Mouse (Mus musculus) heart, postnatal 10 days (tissue): Measurements from ENCODE around the gene Clspn. TPM values are rescaled to one million over a fixed set of nuclear protein-coding genes. Genes with fewer than 3 reads are reported as not detected.
A peak's percentile ranks its signal among the peaks of the same experiment; 100 is the strongest.
"Not testable (repeated sequence)": the region's sequence is repeated elsewhere in the genome, so short reads cannot be mapped to it uniquely, and the experiment has no call there.

ENCODE experiments used
- DNase-seq, 2 experiments: peaks; one replicate each; pipeline ENCODE4 v3.0.0; 2021
- intact Hi-C: fragments of 180-260 bp; cut with DNase I; formaldehyde crosslinking; loops from one replicate; pipeline ENCODE4 v1.15.1; 2025
- total RNA-seq, 2 experiments: library from RNA; stranded (reverse); gene quantifications; 2 replicates each; pipeline ENCODE4 v1.2.3; 2021

Clspn gene
- total RNA-seq: 1 to 10 TPM; 5.9 to 8.2 TPM

DNA sequence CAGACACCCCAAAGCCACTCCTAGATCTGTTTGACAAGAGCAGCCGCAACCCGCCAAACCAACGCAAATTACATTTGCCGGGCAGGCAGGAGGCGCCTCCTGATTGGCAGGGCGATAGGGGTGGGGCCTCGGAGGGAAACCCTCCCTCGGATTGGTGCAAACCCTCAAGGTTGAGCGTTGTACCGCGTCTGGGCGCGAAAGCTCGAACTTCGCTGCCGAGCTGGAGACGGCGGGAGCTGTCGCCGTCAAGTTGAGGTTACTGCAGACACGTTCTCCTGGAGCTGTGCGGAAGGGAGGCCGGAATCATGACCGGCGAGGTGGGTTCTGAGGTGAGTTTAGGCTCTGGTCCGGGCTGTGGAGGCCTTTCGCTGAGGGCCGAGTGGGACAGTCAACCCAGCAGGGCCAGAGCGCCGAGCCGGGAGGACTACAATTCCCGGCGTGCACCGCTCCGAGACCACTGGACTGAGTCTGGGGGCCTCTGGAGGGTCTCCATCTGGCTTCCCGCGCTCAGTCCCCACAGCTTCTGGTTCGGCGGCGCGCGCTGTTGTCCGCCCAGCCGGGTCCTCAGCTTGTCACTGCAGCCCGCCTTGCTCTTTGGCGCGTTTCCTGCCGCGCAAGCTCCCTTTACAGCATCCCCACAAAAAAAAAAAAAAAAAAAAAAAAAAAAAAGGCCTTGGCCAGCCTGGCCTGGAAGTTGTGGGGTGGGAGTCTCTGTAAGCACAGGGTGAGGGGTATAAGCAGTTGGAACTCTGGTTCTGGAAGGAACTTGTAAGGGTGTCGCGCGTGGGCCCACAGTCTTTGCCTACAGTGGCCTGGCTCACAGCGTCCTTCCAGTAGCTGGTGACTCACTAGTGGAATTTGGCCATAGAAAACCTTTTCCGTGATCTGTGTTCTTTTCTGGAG lies at the start of gene Clspn:
Gene Clspn, plus strand, starts transcription at position 127 of the 903 bp plus-strand sequence.
- DNase-seq: peak; percentile 92
- intact Hi-C loops: loop anchor here (10.0 kb wide), 2 partner anchors 448 to 688 kb away; partner anchors contain the start of gene Smim12

DNA sequence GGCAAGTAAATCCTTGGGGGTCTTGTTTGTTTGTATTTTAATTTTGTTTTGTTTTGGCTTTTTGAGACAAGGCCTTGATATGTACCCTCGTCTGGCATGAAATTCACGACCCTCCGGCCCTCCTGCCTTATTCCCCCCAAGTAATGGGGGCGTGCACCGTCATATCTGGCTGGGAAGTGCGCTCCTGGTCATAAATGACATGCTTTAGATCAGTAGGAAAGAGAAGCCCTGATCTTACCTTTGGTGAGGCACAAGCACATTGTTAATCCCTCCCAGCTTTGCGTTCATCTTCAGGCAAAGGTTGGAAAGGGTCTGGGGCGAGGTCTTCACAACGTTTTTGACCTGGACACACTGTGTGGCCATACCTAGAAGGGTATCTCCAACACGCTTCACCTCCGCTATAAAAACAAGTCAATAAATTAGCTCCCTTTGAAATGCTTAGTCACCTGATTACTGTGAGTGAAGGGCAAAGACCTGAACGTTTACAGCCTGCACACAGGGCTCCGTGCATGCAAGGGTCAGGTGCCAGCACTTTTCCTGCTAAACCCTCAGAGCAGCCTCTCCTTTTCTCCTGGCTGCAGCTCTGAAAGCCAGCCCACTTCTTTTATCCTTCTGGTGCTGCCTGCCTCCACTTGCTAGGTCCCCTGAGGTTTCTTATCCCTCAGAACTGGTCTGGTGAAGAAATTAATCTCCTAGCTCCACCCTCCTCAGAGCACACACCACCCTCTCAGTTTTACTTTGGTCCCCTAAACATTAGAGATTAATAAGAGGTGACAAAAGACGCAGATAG lies 48.4 kb upstream of the Clspn start:
- intact Hi-C loops: no loop called here
- no peak for DNase-seq

DNA sequence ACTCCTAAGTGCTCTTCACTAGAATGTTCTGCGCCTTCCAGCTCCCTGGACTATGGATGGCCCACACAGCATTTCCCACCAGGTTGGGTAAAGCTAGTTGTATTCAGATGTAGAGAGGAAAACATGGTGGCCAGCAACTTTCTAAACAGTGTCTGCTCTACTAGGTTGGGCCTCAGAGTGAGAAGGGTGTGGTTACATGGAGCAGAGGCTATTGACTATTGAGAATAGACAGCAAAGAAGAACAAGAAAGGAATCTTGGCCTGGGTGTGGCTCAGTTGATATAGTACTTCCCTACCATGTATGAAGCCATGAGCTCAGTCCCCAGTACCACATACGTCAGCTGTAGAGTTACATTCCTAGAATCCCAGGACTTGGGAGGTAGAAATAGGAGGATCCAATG lies 47.7 kb upstream of the Clspn start:
- intact Hi-C loops: no loop called here
- no peak for DNase-seq

DNA sequence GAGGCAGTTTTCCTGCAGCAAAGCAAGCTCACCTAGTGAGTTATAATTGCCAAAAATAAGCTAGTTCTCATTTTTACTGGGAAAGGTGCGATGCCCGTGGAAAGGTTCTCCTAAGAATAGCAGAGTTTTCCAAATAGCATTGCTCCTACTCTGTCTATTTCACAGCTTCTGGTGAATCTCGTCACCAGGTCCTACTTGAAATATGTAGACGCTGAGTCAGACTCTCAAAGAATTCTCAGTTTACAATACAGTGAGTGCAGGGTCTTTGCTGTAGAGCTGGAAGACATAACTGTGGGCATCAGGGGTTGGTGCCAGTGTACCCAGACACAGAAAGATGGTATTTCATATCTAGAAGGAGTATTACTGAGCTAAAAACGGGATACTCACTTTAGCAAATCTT lies 45.7 kb upstream of the Clspn start:
- DNase-seq: no peak
- intact Hi-C loops: no loop called here

DNA sequence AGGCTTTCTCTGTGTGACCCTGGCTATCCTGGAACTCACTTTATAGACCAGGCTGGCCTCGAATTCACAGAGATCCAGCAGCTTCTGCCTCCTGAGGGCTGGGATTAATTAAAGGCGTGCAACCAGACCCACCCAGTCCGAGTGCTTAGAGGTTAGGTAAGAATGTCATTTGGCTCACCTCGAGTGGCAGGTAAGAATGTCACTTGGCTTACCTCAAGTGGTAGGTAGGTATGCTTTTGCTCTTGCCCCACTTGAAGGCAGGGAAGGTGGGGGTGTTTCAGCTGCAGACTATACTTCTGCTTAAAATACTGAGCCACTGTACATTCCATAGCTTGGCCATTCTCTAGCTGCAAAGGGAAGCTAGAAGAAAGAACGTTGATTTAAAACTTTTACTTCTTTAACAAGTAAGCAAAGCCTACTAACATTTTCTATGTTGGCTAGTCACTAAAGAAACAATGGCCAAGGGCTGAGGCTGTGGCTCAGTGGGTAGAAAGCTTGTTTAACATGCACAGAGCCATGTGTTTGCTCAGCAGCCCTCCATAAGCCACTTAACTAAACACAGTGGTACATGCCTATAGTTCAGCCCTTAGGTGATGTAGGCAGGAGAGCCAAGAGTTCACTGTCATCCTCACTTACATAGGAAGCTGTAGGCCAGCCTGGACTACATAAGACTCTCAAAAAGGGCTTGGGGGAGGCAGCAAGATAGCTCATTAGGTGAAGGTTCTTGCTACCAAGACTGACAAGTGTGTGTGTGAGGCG lies 44.2 kb upstream of the Clspn start:
- intact Hi-C loops: no loop called here
- DNase-seq: no peak

DNA sequence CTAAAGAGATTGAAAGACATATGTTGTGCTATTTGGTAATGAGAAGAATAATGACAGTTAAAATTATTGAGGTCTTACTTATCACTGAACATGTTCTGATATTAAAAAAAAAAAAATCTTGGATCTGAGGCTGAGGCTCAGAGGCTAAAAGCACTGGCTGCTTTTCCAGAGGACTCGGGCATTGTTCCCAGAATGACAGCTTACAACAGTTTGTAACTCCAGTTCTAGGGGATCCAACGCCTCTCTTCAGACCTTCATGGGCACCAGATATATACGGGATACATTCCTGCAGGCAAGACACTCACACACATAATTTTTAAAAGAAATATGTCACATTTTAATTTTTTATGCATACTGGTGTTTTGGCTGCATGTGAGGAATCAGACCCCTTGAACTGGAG lies 30.6 kb upstream of the Clspn start:
- peak; percentile 47 to 53 for DNase-seq
- intact Hi-C loops: no loop called here

DNA sequence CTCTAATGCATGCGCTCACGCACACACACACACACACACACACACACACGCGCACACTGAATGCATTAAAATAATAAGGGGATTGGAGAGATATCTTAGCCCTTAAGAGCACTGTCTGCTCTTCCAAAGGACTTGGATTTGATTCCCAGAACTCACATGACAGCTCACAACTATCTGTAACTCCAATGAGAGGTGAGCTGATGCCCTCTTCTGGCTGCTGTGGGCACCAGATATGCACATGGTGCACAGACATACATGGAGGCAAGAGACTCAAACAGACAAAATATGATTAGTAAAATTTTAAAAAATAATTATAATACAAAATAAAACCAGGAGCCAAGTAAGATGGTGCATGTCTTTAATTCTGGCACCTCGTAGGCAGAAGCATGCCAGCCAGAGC lies 29.9 kb upstream of the Clspn start:
- DNase-seq: no peak
- intact Hi-C loops: no loop called here

DNA sequence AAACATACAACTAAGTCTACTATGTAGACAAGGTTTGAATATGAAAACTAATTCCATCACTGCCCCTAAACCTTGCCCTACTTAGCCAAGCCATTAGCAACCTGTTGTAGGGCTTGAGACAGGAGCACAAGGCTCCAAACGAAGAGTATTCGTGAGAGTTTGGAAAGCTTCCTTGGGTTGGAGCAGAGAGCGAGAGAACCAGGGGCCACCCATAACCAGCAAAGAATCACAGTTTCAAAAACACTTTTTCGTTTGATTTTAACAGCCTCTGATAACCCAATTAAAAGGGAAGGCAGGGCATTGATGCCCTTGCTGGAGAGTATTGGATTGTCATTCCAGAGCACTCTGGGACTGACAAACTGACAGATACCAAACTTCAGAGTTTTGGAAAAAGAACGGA lies 24.4 kb upstream of the Clspn start:
- no peak for DNase-seq
- intact Hi-C loops: no loop called here

DNA sequence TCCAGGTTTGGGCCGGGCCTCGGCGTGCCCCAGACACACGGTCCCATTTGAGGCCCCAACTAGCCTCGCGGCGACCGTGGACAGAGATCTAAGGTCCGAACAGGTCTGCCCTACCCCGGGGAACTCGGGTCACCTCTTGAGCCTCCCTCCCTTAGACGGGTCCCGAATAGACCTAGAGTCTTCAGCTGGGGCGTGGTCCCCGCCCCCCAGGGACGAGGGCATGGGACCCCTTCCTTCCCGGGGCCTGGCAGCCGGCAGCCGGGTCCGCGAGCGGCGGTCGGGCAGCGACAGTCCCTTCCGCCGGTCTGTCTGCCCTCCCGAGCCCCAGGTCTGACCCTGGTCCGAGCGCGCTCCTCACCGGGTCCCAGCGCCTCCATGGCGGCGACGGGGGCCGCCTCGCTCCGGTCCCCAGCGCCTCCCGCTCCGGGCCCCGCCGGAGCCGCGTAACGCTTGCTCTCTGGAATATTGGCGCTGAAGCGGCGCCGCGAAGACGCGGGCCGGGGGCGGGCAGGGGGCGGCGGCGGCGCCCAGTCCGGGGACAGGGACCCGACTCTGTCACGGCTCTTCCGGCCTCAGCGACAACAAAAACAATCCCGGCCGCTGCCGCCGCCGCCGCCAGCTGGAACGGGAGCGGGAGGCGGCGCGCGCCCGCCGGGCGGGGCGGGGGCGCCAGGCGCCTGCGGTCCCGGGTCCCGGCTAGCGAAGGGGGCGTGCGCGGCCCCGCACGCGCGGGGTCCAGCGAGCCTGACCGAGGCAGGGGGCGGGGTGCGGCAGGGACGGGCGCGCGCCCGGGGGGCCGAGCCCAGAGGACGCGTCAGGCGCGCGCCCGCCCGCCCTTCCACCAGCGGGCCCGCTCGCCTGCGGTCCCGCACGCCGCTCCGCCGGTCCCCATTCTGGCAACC lies 23.7 kb upstream of the Clspn start, which contains the start of gene Ago4:
Gene Ago4, minus strand, starts transcription at position 646 of the 902 bp plus-strand sequence.
- peak; percentile 63 for DNase-seq
- intact Hi-C loops: no loop called here

DNA sequence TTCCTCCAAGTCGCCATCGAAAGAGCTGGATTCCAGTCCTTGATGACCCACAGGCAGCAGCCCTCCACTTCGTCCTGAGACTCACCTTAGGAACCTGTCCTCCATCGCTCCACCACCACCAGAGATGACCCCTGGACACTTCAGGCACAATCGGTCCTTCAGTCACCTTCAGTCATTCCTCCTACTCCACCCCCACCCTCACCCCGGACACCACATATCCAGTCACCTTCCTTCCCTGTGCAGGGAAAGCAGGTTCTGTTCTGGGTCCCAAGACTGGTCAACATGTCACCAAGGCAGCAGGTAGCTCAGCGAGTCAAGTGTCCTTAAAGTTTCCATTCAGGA lies 23.0 kb upstream of the Clspn start:
- intact Hi-C loops: no loop called here
- no peak for DNase-seq

DNA sequence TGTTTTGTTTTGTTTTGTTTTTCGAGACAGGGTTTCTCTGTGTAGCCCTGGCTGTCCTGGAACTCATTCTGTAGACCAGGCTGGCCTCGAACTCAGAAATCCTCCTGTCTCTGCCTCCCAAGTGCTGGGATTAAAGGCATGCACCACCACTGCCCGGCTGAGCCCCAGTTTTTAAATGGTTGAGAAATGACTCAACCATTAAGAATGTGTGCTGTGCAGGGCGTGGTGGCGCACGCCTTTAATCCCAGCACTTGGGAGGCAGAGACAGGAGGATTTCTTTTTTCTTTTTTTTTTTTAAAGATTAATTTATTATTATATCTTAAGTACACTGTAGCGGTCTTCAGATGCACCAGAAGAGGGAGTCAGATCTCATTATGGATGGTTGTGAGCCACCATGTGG lies 21.1 kb upstream of the Clspn start:
- DNase-seq, intact Hi-C loops: not testable (repeated sequence)

DNA sequence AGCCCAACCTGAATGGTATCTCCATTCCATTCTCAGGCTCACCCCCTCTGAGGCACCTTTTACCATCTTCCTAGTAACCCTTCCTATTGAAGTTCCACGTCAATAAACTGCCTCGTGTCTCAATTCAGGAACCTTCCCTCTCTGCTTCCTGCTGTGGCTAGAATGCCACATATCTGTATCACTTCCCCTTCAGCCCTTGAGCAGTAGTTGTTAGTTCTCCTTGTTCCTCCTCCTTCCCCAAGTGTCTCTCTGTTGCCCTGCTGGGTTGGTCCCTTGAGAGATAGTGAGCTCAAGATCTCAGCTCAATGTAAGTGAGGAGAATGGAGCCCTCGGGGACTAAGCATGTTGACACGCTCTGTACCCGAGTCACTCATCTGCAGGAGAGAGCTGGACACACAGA lies 19.9 kb upstream of the Clspn start:
- no peak for DNase-seq
- intact Hi-C loops: no loop called here

DNA sequence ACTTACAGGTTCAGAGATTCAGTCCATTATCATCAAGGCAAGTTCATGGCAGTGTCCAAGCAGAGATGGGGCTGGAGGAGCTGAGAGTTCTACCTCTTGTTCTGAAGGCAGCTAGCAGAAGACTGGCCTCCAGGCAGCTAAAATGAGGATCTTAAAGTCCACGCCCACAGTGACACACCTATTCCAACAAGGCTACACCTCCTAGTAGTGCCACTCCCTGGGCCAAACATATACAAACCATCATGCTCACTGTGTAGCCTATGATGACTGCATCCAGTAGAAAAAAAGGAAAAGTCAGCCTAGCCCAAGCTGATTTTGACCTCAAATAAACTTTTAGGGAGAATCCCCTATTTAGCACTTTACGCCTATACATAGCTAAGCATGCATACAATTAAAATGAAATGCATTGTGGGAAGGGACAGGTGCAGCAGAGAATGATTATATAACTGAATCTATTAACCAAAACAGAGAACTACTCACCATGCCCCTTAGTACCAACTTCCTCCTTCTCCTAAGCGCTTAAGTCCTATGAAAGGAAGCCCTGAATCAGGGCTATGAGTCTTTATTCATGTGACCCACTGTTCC lies 16.2 kb upstream of the Clspn start:
- intact Hi-C loops: no loop called here
- no peak for DNase-seq

DNA sequence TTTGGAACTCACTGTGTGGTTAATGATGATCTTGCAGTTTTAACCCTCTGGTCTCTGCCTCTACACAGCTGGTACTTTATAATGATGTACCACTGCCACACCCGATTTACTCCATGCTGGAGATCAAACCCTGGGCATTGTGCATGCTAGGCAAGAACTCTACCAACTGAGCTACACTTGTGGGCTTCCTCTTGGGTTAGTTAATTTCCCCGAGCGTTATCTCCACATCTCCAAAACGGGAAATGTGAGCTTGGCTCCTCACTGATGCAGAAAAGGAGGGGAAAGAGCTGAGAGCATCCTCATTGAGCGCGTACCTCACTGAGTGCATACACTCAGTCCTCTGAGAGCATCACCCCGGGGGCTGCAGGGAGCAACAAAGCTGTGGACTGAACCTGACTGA lies 13.9 kb upstream of the Clspn start:
- intact Hi-C loops: no loop called here

DNA sequence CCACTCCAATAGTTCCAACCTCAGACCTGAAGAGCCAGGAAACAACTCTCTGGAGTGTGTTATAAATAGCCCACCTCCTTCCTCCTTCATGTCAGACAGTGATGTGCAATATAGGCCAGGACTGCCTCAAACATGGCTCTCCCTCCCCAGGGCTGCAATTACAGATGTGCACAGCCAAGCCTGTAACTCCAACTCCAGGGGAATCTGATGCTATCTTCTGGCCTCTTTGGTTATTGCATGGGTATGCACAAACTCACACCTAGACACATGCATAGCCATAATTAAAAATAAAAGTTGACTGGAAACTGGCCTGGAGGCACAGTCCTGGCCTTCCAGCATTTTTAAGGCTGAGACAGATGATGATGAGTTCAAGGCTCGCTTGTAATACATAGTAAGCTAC lies 11.7 kb upstream of the Clspn start:
- no peak for DNase-seq
- intact Hi-C loops: no loop called here

More for the DNA sequence above, 13.9 kb upstream of the Clspn start:
- DNase-seq: no peak

DNA sequence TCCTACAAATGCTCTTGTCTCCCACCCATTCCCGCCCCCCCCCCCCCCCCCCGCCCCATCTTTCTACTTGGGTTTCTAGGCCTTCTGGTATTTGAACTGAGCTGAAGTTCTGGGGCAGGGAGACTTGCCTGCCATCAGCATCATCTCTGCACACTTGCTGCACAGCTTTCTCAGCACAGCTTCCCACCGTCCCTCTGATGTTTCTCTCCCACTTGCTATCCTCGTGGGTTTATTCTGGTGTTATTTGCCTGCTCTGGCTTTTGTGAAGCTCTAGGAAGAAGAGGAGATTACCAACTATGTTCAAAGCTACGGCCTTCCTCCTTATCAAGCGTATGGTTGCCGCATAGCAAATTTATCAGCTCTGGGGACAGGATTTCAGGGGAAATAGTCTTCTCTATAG lies 11.0 kb upstream of the Clspn start:
- no peak for DNase-seq
- intact Hi-C loops: no loop called here

DNA sequence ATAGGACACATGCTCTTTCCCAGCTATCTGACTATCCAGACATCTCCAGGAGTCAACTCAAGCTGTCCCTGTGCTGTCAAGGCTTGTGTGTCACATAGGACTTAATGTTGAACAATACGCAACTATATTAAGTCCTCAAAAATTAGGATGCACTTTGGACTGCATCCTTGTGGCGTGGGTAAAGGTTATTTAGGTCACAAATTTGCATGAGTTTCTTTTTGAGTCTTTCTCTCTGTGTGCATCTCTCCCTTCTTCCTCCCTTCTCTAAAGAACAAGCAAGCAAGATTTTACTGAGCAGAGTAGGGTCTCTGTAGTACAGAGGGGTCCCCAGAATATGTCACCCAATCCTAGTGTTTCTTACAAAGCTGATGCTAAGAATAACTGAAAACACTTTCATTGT lies 10.6 kb upstream of the Clspn start:
- intact Hi-C loops: no loop called here
- DNase-seq: no peak

DNA sequence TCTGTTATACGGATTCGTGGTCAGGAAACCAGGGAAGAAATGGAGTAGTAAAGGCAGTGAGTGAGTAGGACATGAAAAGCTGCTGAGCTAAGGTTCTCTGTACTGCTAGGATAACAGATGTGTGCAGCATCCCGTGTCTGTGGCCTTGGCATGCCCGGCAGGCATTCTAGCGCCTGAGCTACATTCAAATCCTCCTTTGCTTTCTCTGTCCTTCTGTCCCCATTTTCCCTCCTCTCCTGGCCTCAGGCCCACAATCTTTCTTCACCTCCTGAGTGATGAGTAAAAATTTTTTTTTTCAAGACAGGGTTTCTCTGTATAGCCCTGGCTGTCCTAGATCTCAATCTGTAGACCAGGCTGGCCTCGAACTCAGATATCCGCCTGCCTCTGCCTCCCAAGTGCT lies 4.6 kb upstream of the Clspn start:
- intact Hi-C loops: loop anchor here (10.0 kb wide), 2 partner anchors 453 to 693 kb away; partner anchors contain the start of gene Smim12
- DNase-seq: no peak

DNA sequence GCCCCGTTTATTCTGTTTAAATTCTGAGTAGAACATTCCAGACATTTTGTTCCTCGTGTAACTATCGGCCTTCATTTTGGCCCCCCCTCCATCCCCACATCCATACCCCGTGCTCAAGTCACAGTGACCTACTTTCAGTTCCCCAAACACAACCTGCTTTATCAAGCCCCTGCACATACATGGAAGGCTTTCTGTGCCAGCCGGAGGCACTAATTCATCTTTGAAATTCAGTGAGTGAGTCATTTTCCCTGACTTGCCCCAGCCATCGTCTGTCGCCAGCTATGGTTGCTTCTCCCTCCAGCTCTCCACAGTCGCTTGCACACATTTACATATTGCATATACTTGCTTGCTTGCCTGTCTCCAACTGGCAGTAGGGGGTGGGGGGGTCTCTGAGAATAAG lies 3.6 kb upstream of the Clspn start:
- no peak for DNase-seq
- intact Hi-C loops: loop anchor here (10.0 kb wide), 2 partner anchors 452 to 692 kb away; partner anchors contain the start of gene Smim12
